Mouse (Mus musculus) kidney, adult 2 months (tissue): ENCODE measurements around the gene Khdc4.

ENCODE experiments used
- CTCF ChIP-seq: fragments of 200-500 bp; conservative IDR thresholded peaks from 2 replicates; pipeline ENCODE4 v1.5.1; 2011; ENCODE audit warnings: low read depth, mild to moderate bottlenecking, control low read depth, low read length, moderate library complexity, mixed read lengths; ENCODE audit not compliant: insufficient read depth, insufficient read length
- POLR2A ChIP-seq: fragments of 200-500 bp; IDR thresholded peaks from one replicate; pipeline ENCODE4 v1.6.1; 2011; ENCODE audit warnings: low read depth, low read length, control low read depth

GRCm38 (mm10) chr3:88639239-88639638 lies 46.4 kb upstream of the Khdc4 start:
- TF ChIP-seq CTCF: no peak
- TF ChIP-seq POLR2A: no peak
